ENCODE assay signal across 23 mouse cellular contexts in the genomic region with DNA sequence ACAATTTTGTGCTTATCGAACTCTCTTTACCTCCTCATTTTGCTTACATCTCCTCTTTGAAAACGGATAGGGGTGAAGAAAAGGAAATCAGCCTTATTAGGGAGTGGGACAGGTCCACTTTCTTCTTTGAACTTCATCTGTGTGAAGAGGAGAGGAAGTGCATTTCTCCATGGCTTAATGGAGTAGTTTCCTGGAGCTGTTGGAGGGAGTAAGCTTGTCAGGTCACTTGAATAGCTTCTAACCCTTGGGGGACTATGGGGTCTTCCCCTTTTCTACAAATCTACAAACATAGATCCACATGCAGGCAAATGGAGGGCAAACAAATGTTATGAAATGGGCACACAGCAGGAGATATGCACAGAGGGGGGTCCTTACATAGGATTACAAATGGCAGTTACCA. TPM values are rescaled to one million over a fixed set of nuclear protein-coding genes. Genes with fewer than 3 reads are reported as not detected.
A peak's percentile ranks its signal among the peaks of the same experiment; 100 is the strongest.
DNase-seq lines count a peak whose midpoint lies in the region; ATAC-seq and TF ChIP-seq lines count a peak whose summit lies in the region.
"Had no signal": no experiment of that assay in that cellular context is flagged by ENCODE, and none has a peak within 500 bp of the region (broad histone marks: within the 10 kb centered on the region; RNA-seq: fewer than 3 reads in every experiment).

No protein-coding gene starts in this region.

- no peaks in the 10 kb centered on the region for H3K36me3 ChIP-seq in forebrain, embryonic 14.5 days (ENCODE audit: control insufficient read depth, insufficient read depth, low read length)
- no peaks in the 10 kb centered on the region for H3K36me3 ChIP-seq in forebrain, embryonic 10.5 days (replicated peaks)
- H3K36me3 ChIP-seq in midbrain, embryonic 12.5 days: no peaks in the 10 kb centered on the region
- no peaks in the 10 kb centered on the region for H3K36me3 ChIP-seq in midbrain, embryonic 10.5 days
- H3K36me3 ChIP-seq: embryonic facial prominence, embryonic 12.5 days; heart, embryonic 13.5 days; hindbrain, embryonic 12.5 days had no signal

- no peak overlapping the region for H3K4me2 ChIP-seq in forebrain, embryonic 14.5 days (ENCODE audit: low read length)
- H3K4me2 ChIP-seq in midbrain, embryonic 12.5 days (replicated peaks): no peak overlapping the region
- H3K4me2 ChIP-seq: embryonic facial prominence, embryonic 12.5 days; heart, embryonic 13.5 days; hindbrain, embryonic 12.5 days had no signal

- WGBS in forebrain, embryonic 14.5 days: 68% methylated on average over 2 of the region's 2 CpGs
- 77% methylated on average over 2 of the region's 2 CpGs for WGBS in forebrain, embryonic 10.5 days
- 74% methylated on average over 2 of the region's 2 CpGs for WGBS in midbrain, embryonic 12.5 days
- WGBS in midbrain, embryonic 10.5 days: 72% methylated on average over 2 of the region's 2 CpGs

- peaks cover 20% of the 10 kb centered on the region for H3K4me1 ChIP-seq in forebrain, embryonic 14.5 days (ENCODE audit: control insufficient read depth, insufficient read depth, low read length)
- H3K4me1 ChIP-seq in forebrain, embryonic 10.5 days: peaks cover 15% of the 10 kb centered on the region
- H3K4me1 ChIP-seq in midbrain, embryonic 12.5 days: peaks cover 21% of the 10 kb centered on the region
- peaks cover 22% of the 10 kb centered on the region for H3K4me1 ChIP-seq in midbrain, embryonic 10.5 days
- H3K4me1 ChIP-seq in cortical plate, adult 2 months (ENCODE audit: control insufficient read depth, insufficient read depth, low read length): no peaks in the 10 kb centered on the region; the same call in 1 of the 2 replicates
- H3K4me1 ChIP-seq: embryonic facial prominence, embryonic 12.5 days had no signal

- no peaks in the 10 kb centered on the region for H3K27me3 ChIP-seq in forebrain, embryonic 14.5 days (replicated peaks; ENCODE audit: control insufficient read depth, insufficient read depth, low read length)
- H3K27me3 ChIP-seq in forebrain, embryonic 10.5 days (ENCODE audit: poor library complexity, severe bottlenecking): no peaks in the 10 kb centered on the region
- H3K27me3 ChIP-seq in midbrain, embryonic 12.5 days: no peaks in the 10 kb centered on the region
- no peaks in the 10 kb centered on the region for H3K27me3 ChIP-seq in midbrain, embryonic 10.5 days (ENCODE audit: low read depth, poor library complexity, severe bottlenecking)
- H3K27me3 ChIP-seq: embryonic facial prominence, embryonic 12.5 days; heart, embryonic 13.5 days; hindbrain, embryonic 12.5 days had no signal

- intact Hi-C loops in gastrocnemius, adult 2 months (cut with DNase I): no loop called here

- no peak for TF ChIP-seq CTCF in gastrocnemius, adult 2 months (IDR thresholded peaks at IDR 0.05)
- TF ChIP-seq CTCF in cortical plate, adult 2 months (IDR thresholded peaks at IDR 0.05; ENCODE audit: extremely low read depth, insufficient read depth, low read length): no peak

- H3K4me3 ChIP-seq in forebrain, embryonic 14.5 days (ENCODE audit: low read depth, low read length): no peak overlapping the region
- H3K4me3 ChIP-seq in forebrain, embryonic 10.5 days: no peak overlapping the region
- no peak overlapping the region for H3K4me3 ChIP-seq in gastrocnemius, adult 2 months
- H3K4me3 ChIP-seq in midbrain, embryonic 12.5 days: no peak overlapping the region
- H3K4me3 ChIP-seq in midbrain, embryonic 10.5 days: no peak overlapping the region
- H3K4me3 ChIP-seq in cortical plate, adult 2 months (ENCODE audit: insufficient read depth, low read length): no peak overlapping the region
- H3K4me3 ChIP-seq: embryonic facial prominence, embryonic 12.5 days; heart, embryonic 13.5 days; hindbrain, embryonic 12.5 days had no signal

- H3K9ac ChIP-seq in forebrain, embryonic 14.5 days (ENCODE audit: low read length): no peak overlapping the region
- H3K9ac ChIP-seq in midbrain, embryonic 12.5 days (replicated peaks): no peak overlapping the region
- H3K9ac ChIP-seq: embryonic facial prominence, embryonic 12.5 days; heart, embryonic 13.5 days; hindbrain, embryonic 12.5 days had no signal

- H3K9me3 ChIP-seq in forebrain, embryonic 14.5 days (replicated peaks; ENCODE audit: control insufficient read depth, low read length): no peaks in the 10 kb centered on the region
- H3K9me3 ChIP-seq in forebrain, embryonic 10.5 days: no peaks in the 10 kb centered on the region
- no peaks in the 10 kb centered on the region for H3K9me3 ChIP-seq in midbrain, embryonic 12.5 days
- H3K9me3 ChIP-seq in midbrain, embryonic 10.5 days (replicated peaks): no peaks in the 10 kb centered on the region
- H3K9me3 ChIP-seq: embryonic facial prominence, embryonic 12.5 days; heart, embryonic 13.5 days; hindbrain, embryonic 12.5 days had no signal

- no peak for ATAC-seq in forebrain, embryonic 14.5 days
- ATAC-seq in midbrain, embryonic 12.5 days (ENCODE audit: low FRiP score, low read depth): no peak
- ATAC-seq: hindbrain, embryonic 16.5 days; inflammation-experienced regulatory T-cells, adult 6 months; intestine, postnatal 0 days had no signal

- TF ChIP-seq POLR2A in cortical plate, adult 2 months (IDR thresholded peaks at IDR 0.05; ENCODE audit: extremely low read depth, insufficient read depth, low read length): no peak

- H3K27ac ChIP-seq in forebrain, embryonic 14.5 days (ENCODE audit: low read depth, low read length): peak overlapping the region; percentile 36; the same call in 1 of the 2 replicates
- no peak overlapping the region for H3K27ac ChIP-seq in forebrain, embryonic 10.5 days
- H3K27ac ChIP-seq in gastrocnemius, adult 2 months: peak overlapping the region; percentile 53
- H3K27ac ChIP-seq in midbrain, embryonic 12.5 days (replicated peaks): 0 out of 2 replicates have a peak overlapping the region, but pooled peaks have one; percentile 30
- no peak overlapping the region for H3K27ac ChIP-seq in midbrain, embryonic 10.5 days (replicated peaks)
- H3K27ac ChIP-seq in cortical plate, adult 2 months (ENCODE audit: insufficient read depth, low read length): peak overlapping the region; percentile 84; the same call in 1 of the 2 replicates
- H3K27ac ChIP-seq: embryonic facial prominence, embryonic 12.5 days; heart, embryonic 13.5 days; hindbrain, embryonic 12.5 days had no signal

- no peak for DNase-seq in forebrain, embryonic 14.5 days (ENCODE audit: low spot score)
- no peak for DNase-seq in forebrain, embryonic 10.5 days (ENCODE audit: extremely low spot score, low spot score)
- no peak for DNase-seq in gastrocnemius, adult 2 months
- no peak for DNase-seq in gastrocnemius, adult 18-20 months (ENCODE audit: low spot score)
- no peak for DNase-seq in midbrain, embryonic 10.5 days (ENCODE audit: low spot score)
- DNase-seq in B cell, adult 2 months: no peak
- DNase-seq: adrenal gland, adult 2 months; adrenal gland, postnatal 25 days; cerebellum, adult 2 months; cerebellum, postnatal 10 days; gastrocnemius, postnatal 25 days; heart, postnatal 4 days had no signal

RNA-seq across cellular contexts. Expression of a gene that starts 17.7 kb away (rescaled TPM):
- 15.9 and 17.3 TPM in 2 replicates for polyA plus RNA-seq in forebrain, embryonic 14.5 days (2014; fragmentation: Nextera tagmentation; extraction: Ambion mirVana)
- polyA plus RNA-seq in forebrain, embryonic 10.5 days (2016; fragmentation: Nextera tagmentation; extraction: Ambion mirVana): 1.0 and 1.7 TPM in 2 replicates
- total RNA-seq in gastrocnemius, adult 2 months (2021): 10 to 100 TPM; 25.3 to 37.5 TPM
- total RNA-seq in gastrocnemius, adult 18-20 months (2021): 10 to 100 TPM; 19.4 to 30.3 TPM
- 6.5 TPM in 2 replicates for polyA plus RNA-seq in midbrain, embryonic 12.5 days (2016; fragmentation: Nextera tagmentation; extraction: Ambion mirVana)
- polyA plus RNA-seq in midbrain, embryonic 10.5 days (2016; fragmentation: Nextera tagmentation; extraction: Ambion mirVana): 1.2 and 3.0 TPM in 2 replicates
- 9.4 and 10.5 TPM in 2 replicates for polyA plus RNA-seq in cortical plate, adult 2 months (2012; rRNA removed)
- total RNA-seq: granulocyte monocyte progenitor cell, adult 5-6 weeks had no signal
- polyA plus RNA-seq: inflammation-experienced regulatory T-cells, adult 6 months had no signal

RNA-seq across cellular contexts. Expression of a gene that starts 18.4 kb away (rescaled TPM):
- polyA plus RNA-seq in forebrain, embryonic 14.5 days (2014; fragmentation: Nextera tagmentation; extraction: Ambion mirVana): not detected in 2 replicates
- not detected in 2 replicates for polyA plus RNA-seq in forebrain, embryonic 10.5 days (2016; fragmentation: Nextera tagmentation; extraction: Ambion mirVana)
- under 1 TPM in 1 of 2 experiments, not detected in 1; 0.18 TPM for total RNA-seq in gastrocnemius, adult 2 months (2021)
- total RNA-seq in gastrocnemius, adult 18-20 months (2021): not detected
- polyA plus RNA-seq in midbrain, embryonic 12.5 days (2016; fragmentation: Nextera tagmentation; extraction: Ambion mirVana): not detected in 2 replicates
- not detected in 2 replicates for polyA plus RNA-seq in midbrain, embryonic 10.5 days (2016; fragmentation: Nextera tagmentation; extraction: Ambion mirVana)
- polyA plus RNA-seq in cortical plate, adult 2 months (2012; rRNA removed): not detected in 2 replicates
- total RNA-seq: adrenal gland, adult 2 months; adrenal gland, postnatal 25 days; gastrocnemius, postnatal 25 days; granulocyte monocyte progenitor cell, adult 5-6 weeks had no signal
- polyA plus RNA-seq: adrenal gland, adult 2 months; C2C12; cerebellum, adult 2 months; embryonic facial prominence, embryonic 12.5 days; heart, embryonic 13.5 days; heart, postnatal 0 days; hindbrain, embryonic 12.5 days; hindbrain, embryonic 16.5 days; inflammation-experienced regulatory T-cells, adult 6 months; intestine, postnatal 0 days had no signal

Comparison
In these comparisons a context has a peak if more than half of its experiments do, and no peak if none do; other contexts are left out.
1. H3K27ac ChIP-seq: peak in forebrain, embryonic 14.5 days (single experiment), gastrocnemius, adult 2 months (single experiment), midbrain, embryonic 12.5 days (single experiment) and cortical plate, adult 2 months (single experiment); none in forebrain, embryonic 10.5 days (single experiment) and midbrain, embryonic 10.5 days (single experiment).